Mouse (Mus musculus): ENCODE results near the gene Rpl23a.

GRCm38 (mm10) chr11:78166161-78166560 is 17.2 kb downstream of the Rpl23a start:
- TF ChIP-seq CTCF (IDR thresholded peaks at IDR 0.05; ENCODE audit: low read depth, low read length) (no peak), TAL1 (conservative IDR thresholded peaks at IDR 0.05; ENCODE audit: low read depth, low read length) (no peak), POLR2AphosphoS5 (IDR thresholded peaks at IDR 0.05; ENCODE audit: insufficient replicate concordance, low read depth, low read length) (no peak)
